Mouse (Mus musculus): ENCODE measurements around the gene Chst2.

- TF ChIP-seq CTCF (IDR thresholded peaks at IDR 0.05; ENCODE audit: low read depth) (no peak), EP300 (IDR thresholded peaks at IDR 0.05; ENCODE audit: low read depth) (no peak)
These were observed 4.8 kb downstream of the Chst2 start for GRCm38 (mm10) chr9:95401686-95402085.

Data from heart, postnatal 0 days (tissue).